Mouse (Mus musculus) mouse embryonic stem cell (cell line): Measurements from ENCODE around the gene Atf6.

Source experiments
- in situ Hi-C, 2 experiments: fragments of 300-500 bp; cut with MboI; formaldehyde crosslinking; loops; 1 replicate in 1 of 2; 3 replicates in 1 of 2; pipeline ENCODE4 v1.14.3; 2019 to 2020; ENCODE audit warnings: low sequenced_read_pairs in 2 of 2, low pct_unique_long_range_greater_than_20kb in 1 of 2, mixed read lengths in 1 of 2; ENCODE audit not compliant: unreplicated experiment in 1 of 2

Atf6 gene

GRCm38 (mm10) chr1:170795741-170796347 is 71.7 kb downstream of the Atf6 start:
- in situ Hi-C loops, result no loop called here

GRCm38 (mm10) chr1:170791542-170791941 is 76.0 kb downstream of the Atf6 start:
- in situ Hi-C loops, result no loop called here

- in situ Hi-C loops, result no loop called here
These were observed 76.6 kb downstream of the Atf6 start for GRCm38 (mm10) chr1:170791001-170791400.

- in situ Hi-C loops, result no loop called here
These were observed 79.9 kb downstream of the Atf6 start for GRCm38 (mm10) chr1:170787643-170788042.

GRCm38 (mm10) chr1:170786570-170787341 is 80.8 kb downstream of the Atf6 start:
- in situ Hi-C loops, result no loop called here

- in situ Hi-C loops, result no loop called here
These were observed 89.9 kb downstream of the Atf6 start for GRCm38 (mm10) chr1:170777688-170778087.

- in situ Hi-C loops, result no loop called here
These were observed 93.1 kb downstream of the Atf6 start for GRCm38 (mm10) chr1:170774431-170774830.

GRCm38 (mm10) chr1:170773506-170773905 is 94.1 kb downstream of the Atf6 start:
- in situ Hi-C loops, result no loop called here

GRCm38 (mm10) chr1:170771437-170772003 is 96.1 kb downstream of the Atf6 start:
- in situ Hi-C loops, result no loop called here

GRCm38 (mm10) chr1:170770691-170771090 is 96.9 kb downstream of the Atf6 start:
- in situ Hi-C loops, result no loop called here

GRCm38 (mm10) chr1:170766997-170767396 is 100.6 kb downstream of the Atf6 start:
- in situ Hi-C loops, result no loop called here

GRCm38 (mm10) chr1:170764798-170765197 is 102.8 kb downstream of the Atf6 start:
- in situ Hi-C loops, result no loop called here

GRCm38 (mm10) chr1:170761634-170762033 is 105.9 kb downstream of the Atf6 start:
- in situ Hi-C loops, result no loop called here

- in situ Hi-C loops, result no loop called here
These were observed 114.0 kb downstream of the Atf6 start for GRCm38 (mm10) chr1:170753597-170753996.

- in situ Hi-C loops, result no loop called here
These were observed 115.8 kb downstream of the Atf6 start for GRCm38 (mm10) chr1:170751797-170752196.

- in situ Hi-C loops, result no loop called here
These were observed 121.0 kb downstream of the Atf6 start for GRCm38 (mm10) chr1:170746523-170746922.

GRCm38 (mm10) chr1:170741497-170742246 is 125.9 kb downstream of the Atf6 start:
- in situ Hi-C loops, result no loop called here

GRCm38 (mm10) chr1:170734866-170735265 is 132.7 kb downstream of the Atf6 start:
- in situ Hi-C loops, result no loop called here

- in situ Hi-C loops, result no loop called here
These were observed 135.0 kb downstream of the Atf6 start for GRCm38 (mm10) chr1:170732596-170732890.
